In genomic region chr17:34026221-34026620, GRCm38 (mm10) we compare ENCODE assay signal across 8 mouse cellular contexts. TPM values are rescaled to one million over a fixed set of nuclear protein-coding genes. Genes with fewer than 3 reads are reported as not detected.
DNase-seq lines count a peak whose midpoint lies in the region; ATAC-seq lines count a peak whose summit lies in the region.

No protein-coding gene starts in this region.

- H3K4me3 ChIP-seq in embryonic facial prominence, embryonic 13.5 days: peak overlapping the region; percentile 82
- peak overlapping the region; percentile 77 for H3K4me3 ChIP-seq in limb, embryonic 10.5 days

- WGBS in embryonic facial prominence, embryonic 13.5 days: 32% methylated on average over 2 of the region's 2 CpGs
- 35% methylated on average over 2 of the region's 2 CpGs for WGBS in limb, embryonic 10.5 days

- peaks cover 61% of the 10 kb centered on the region for H3K4me1 ChIP-seq in embryonic facial prominence, embryonic 13.5 days
- peaks cover 78% of the 10 kb centered on the region for H3K4me1 ChIP-seq in limb, embryonic 10.5 days

- H3K36me3 ChIP-seq in embryonic facial prominence, embryonic 13.5 days: peaks cover 40% of the 10 kb centered on the region
- peaks cover 55% of the 10 kb centered on the region for H3K36me3 ChIP-seq in limb, embryonic 10.5 days

- H3K9me3 ChIP-seq in embryonic facial prominence, embryonic 13.5 days: no peaks in the 10 kb centered on the region
- H3K9me3 ChIP-seq in limb, embryonic 10.5 days (replicated peaks): no peaks in the 10 kb centered on the region

- H3K9ac ChIP-seq in embryonic facial prominence, embryonic 13.5 days: no peak overlapping the region; the same call in 1 of the 2 replicates

- DNase-seq in heart, adult 11 months: peak; percentile 87
- DNase-seq in heart, adult 8-10 months (ENCODE audit: low spot score): no peak
- DNase-seq in 3134 (ENCODE audit: extremely low read depth, insufficient read length, low spot score): peak; percentile 23
- no peak for DNase-seq in limb, embryonic 10.5 days (ENCODE audit: low spot score)
- no peak for DNase-seq in spleen, postnatal 14 days (ENCODE audit: low spot score in 2 of 2)
- DNase-seq in frontal cortex, postnatal 25 days (ENCODE audit: low spot score in 2 of 2): no peak

- H3K4me2 ChIP-seq in embryonic facial prominence, embryonic 13.5 days: peak overlapping the region; percentile 99

- no peak overlapping the region for H3K27ac ChIP-seq in embryonic facial prominence, embryonic 13.5 days
- peak overlapping the region; percentile 98 for H3K27ac ChIP-seq in limb, embryonic 10.5 days

- no peaks in the 10 kb centered on the region; the same call in 1 of the 2 replicates for H3K27me3 ChIP-seq in embryonic facial prominence, embryonic 13.5 days
- H3K27me3 ChIP-seq in limb, embryonic 10.5 days (ENCODE audit: low read depth, poor library complexity, severe bottlenecking): no peaks in the 10 kb centered on the region

- no peak for ATAC-seq in embryonic facial prominence, embryonic 13.5 days (ENCODE audit: insufficient number of reproducible peaks, insufficient read depth, low FRiP score, low TSS enrichment, low read depth)
- no peak for ATAC-seq in erythroid progenitor cell, adult 5-6 weeks (replicated peaks; ENCODE audit: low FRiP score, poor library complexity, severe bottlenecking)

RNA-seq across cellular contexts. Expression of gene H2-Ke6, which starts 1.6 kb away (rescaled TPM):
- total RNA-seq in heart, adult 8-10 months (2022): 100 to 1,000 TPM; 134 to 149 (median 137) TPM
- polyA plus RNA-seq in embryonic facial prominence, embryonic 13.5 days (2015; fragmentation: Nextera tagmentation; extraction: Ambion mirVana): 57.4 and 58.8 TPM in 2 replicates
- 25.9 and 33.7 TPM in 2 replicates for polyA plus RNA-seq in limb, embryonic 10.5 days (2016; fragmentation: Nextera tagmentation; extraction: Ambion mirVana)
- total RNA-seq in erythroid progenitor cell, adult 5-6 weeks (2015; ENCODE audit: low replicate concordance): 40.4 and 50.3 TPM in 2 replicates
- 10.8 and 14.9 TPM in 2 replicates for total RNA-seq in erythroid progenitor cell, adult 5-6 weeks (2017; ENCODE audit: low replicate concordance)

RNA-seq across cellular contexts. Expression of gene Ring1, which starts 1.7 kb away (rescaled TPM):
- 10 to 100 TPM; 11.9 to 18.1 (median 14.1) TPM for total RNA-seq in heart, adult 8-10 months (2022)
- 17.1 and 22.3 TPM in 2 replicates for polyA plus RNA-seq in embryonic facial prominence, embryonic 13.5 days (2015; fragmentation: Nextera tagmentation; extraction: Ambion mirVana)
- 11.8 and 15.0 TPM in 2 replicates for polyA plus RNA-seq in limb, embryonic 10.5 days (2016; fragmentation: Nextera tagmentation; extraction: Ambion mirVana)
- 1.3 and 2.5 TPM in 2 replicates for total RNA-seq in erythroid progenitor cell, adult 5-6 weeks (2015; ENCODE audit: low replicate concordance)
- 1.9 and 2.0 TPM in 2 replicates for total RNA-seq in erythroid progenitor cell, adult 5-6 weeks (2017; ENCODE audit: low replicate concordance)

RNA-seq across cellular contexts. Expression of gene Slc39a7, which starts 5.3 kb away (rescaled TPM):
- 10 to 100 TPM; 64.1 to 79.1 (median 73.2) TPM for total RNA-seq in heart, adult 8-10 months (2022)
- 201 and 212 TPM in 2 replicates for polyA plus RNA-seq in embryonic facial prominence, embryonic 13.5 days (2015; fragmentation: Nextera tagmentation; extraction: Ambion mirVana)
- 196 TPM in 2 replicates for polyA plus RNA-seq in limb, embryonic 10.5 days (2016; fragmentation: Nextera tagmentation; extraction: Ambion mirVana)
- 2.5 and 8.6 TPM in 2 replicates for total RNA-seq in erythroid progenitor cell, adult 5-6 weeks (2015; ENCODE audit: low replicate concordance)
- total RNA-seq in erythroid progenitor cell, adult 5-6 weeks (2017; ENCODE audit: low replicate concordance): 18.9 and 20.7 TPM in 2 replicates

RNA-seq across cellular contexts. Expression of gene Rxrb, which starts 5.4 kb away (rescaled TPM):
- 10 to 100 TPM; 33.4 to 46.3 (median 42.3) TPM for total RNA-seq in heart, adult 8-10 months (2022)
- polyA plus RNA-seq in embryonic facial prominence, embryonic 13.5 days (2015; fragmentation: Nextera tagmentation; extraction: Ambion mirVana): 53.4 and 56.4 TPM in 2 replicates
- polyA plus RNA-seq in limb, embryonic 10.5 days (2016; fragmentation: Nextera tagmentation; extraction: Ambion mirVana): 49.9 and 51.0 TPM in 2 replicates
- total RNA-seq in erythroid progenitor cell, adult 5-6 weeks (2015; ENCODE audit: low replicate concordance): 5.4 and 8.4 TPM in 2 replicates
- total RNA-seq in erythroid progenitor cell, adult 5-6 weeks (2017; ENCODE audit: low replicate concordance): 11.5 and 14.5 TPM in 2 replicates

RNA-seq across cellular contexts. Expression of gene Col11a2, which starts 13.0 kb away (rescaled TPM):
- 1 to 10 TPM in 3 of 4 experiments, under 1 TPM in 1; 0.87 to 1.3 (median 1.2) TPM for total RNA-seq in heart, adult 8-10 months (2022)
- polyA plus RNA-seq in embryonic facial prominence, embryonic 13.5 days (2015; fragmentation: Nextera tagmentation; extraction: Ambion mirVana): 23.7 and 26.5 TPM in 2 replicates
- 0.43 and 2.5 TPM in 2 replicates for polyA plus RNA-seq in limb, embryonic 10.5 days (2016; fragmentation: Nextera tagmentation; extraction: Ambion mirVana)
- 0.36 and 0.42 TPM in 2 replicates for total RNA-seq in erythroid progenitor cell, adult 5-6 weeks (2015; ENCODE audit: low replicate concordance)
- total RNA-seq in erythroid progenitor cell, adult 5-6 weeks (2017; ENCODE audit: low replicate concordance): 2.1 and 2.9 TPM in 2 replicates

Comparison
In these comparisons a context has a peak if more than half of its experiments do, and no peak if none do; other contexts are left out.
1. DNase-seq: peak in heart, adult 11 months (single experiment) and 3134 (single experiment); none in heart, adult 8-10 months (single experiment), limb, embryonic 10.5 days (single experiment), spleen, postnatal 14 days (0 of 2) and frontal cortex, postnatal 25 days (0 of 2).